Mouse (Mus musculus) adrenal gland, postnatal 25 days (tissue): ENCODE measurements around the gene Cacna1c. TPM values are rescaled to one million over a fixed set of nuclear protein-coding genes. Genes with fewer than 3 reads are reported as not detected.

Experiments used
- DNase-seq: peaks from one replicate; pipeline ENCODE4 v3.0.0; 2021; ENCODE audit warnings: mixed read lengths
- total RNA-seq: library from RNA; stranded (reverse); gene quantifications from 2 replicates; pipeline ENCODE4 v1.2.3, GENCODE M21; 2021

Cacna1c gene
- total RNA-seq, 1 experiment from 2014 or later: 104 TPM

- DNase-seq: no peak
Measured at GRCm38 (mm10) chr6:118653331-118653730, 542.9 kb downstream of the Cacna1c start.

GRCm38 (mm10) chr6:118649121-118649783, 547.0 kb downstream of the Cacna1c start:
- DNase-seq: no peak

GRCm38 (mm10) chr6:118646265-118647061, 549.8 kb downstream of the Cacna1c start:
- peak; percentile 83 for DNase-seq

GRCm38 (mm10) chr6:118644866-118645265, 551.4 kb downstream of the Cacna1c start:
- no peak for DNase-seq

- DNase-seq: no peak
Measured at GRCm38 (mm10) chr6:118643541-118643940, 552.7 kb downstream of the Cacna1c start.

GRCm38 (mm10) chr6:118641671-118642325, 554.4 kb downstream of the Cacna1c start:
- DNase-seq: no peak

- DNase-seq: no peak
Measured at GRCm38 (mm10) chr6:118639816-118640215, 556.4 kb downstream of the Cacna1c start.

- no peak for DNase-seq
Measured at GRCm38 (mm10) chr6:118638911-118639310, 557.3 kb downstream of the Cacna1c start.

- no peak for DNase-seq
Measured at GRCm38 (mm10) chr6:118632491-118632890, 563.7 kb downstream of the Cacna1c start.

GRCm38 (mm10) chr6:118630006-118630405, 566.2 kb downstream of the Cacna1c start:
- DNase-seq: no peak

- no peak for DNase-seq
Measured at GRCm38 (mm10) chr6:118626246-118626645, 570.0 kb downstream of the Cacna1c start.

GRCm38 (mm10) chr6:118623609-118624008, 572.6 kb downstream of the Cacna1c start:
- no peak for DNase-seq

GRCm38 (mm10) chr6:118621866-118622265, 574.4 kb downstream of the Cacna1c start:
- DNase-seq: no peak

- DNase-seq: no peak
Measured at GRCm38 (mm10) chr6:118621406-118621805, 574.8 kb downstream of the Cacna1c start.

- DNase-seq: no peak
Measured at GRCm38 (mm10) chr6:118608906-118609305, 587.3 kb downstream of the Cacna1c start.

- DNase-seq: no peak
Measured at GRCm38 (mm10) chr6:118605974-118606373, 590.2 kb downstream of the Cacna1c start.

- no peak for DNase-seq
Measured at GRCm38 (mm10) chr6:118603825-118604224, 592.4 kb downstream of the Cacna1c start.

- no peak for DNase-seq
Measured at GRCm38 (mm10) chr6:118595681-118596055, 600.5 kb downstream of the Cacna1c start.

- DNase-seq: no peak
Measured at GRCm38 (mm10) chr6:118594833-118595680, 601.2 kb downstream of the Cacna1c start.

GRCm38 (mm10) chr6:118594070-118594469, 602.1 kb downstream of the Cacna1c start:
- no peak for DNase-seq

GRCm38 (mm10) chr6:118593377-118594061, 602.7 kb downstream of the Cacna1c start:
- peak; percentile 25 for DNase-seq
